Mouse (Mus musculus) right cerebral cortex, postnatal 25 days (tissue): ENCODE measurements around the gene Ccm2l.

Source experiments
- DNase-seq: peaks from one replicate; pipeline ENCODE4 v3.0.0; 2022

Gene Ccm2l

GRCm38 (mm10) chr2:153107046-153107766, 41.5 kb downstream of the Ccm2l start:
- DNase-seq, result no peak

- DNase-seq, result no peak
These were observed 42.0 kb downstream of the Ccm2l start for GRCm38 (mm10) chr2:153107802-153108201.

- peak; percentile 33 for DNase-seq
These were observed 42.8 kb downstream of the Ccm2l start, which contains the start of gene Hck for GRCm38 (mm10) chr2:153108313-153109264. Hck (plus strand) TSS chr2:153108468.

GRCm38 (mm10) chr2:153109596-153109995, 43.8 kb downstream of the Ccm2l start:
- no peak for DNase-seq

- DNase-seq, result no peak
These were observed 45.5 kb downstream of the Ccm2l start for GRCm38 (mm10) chr2:153111298-153111697.

GRCm38 (mm10) chr2:153115679-153116081, 49.9 kb downstream of the Ccm2l start:
- no peak for DNase-seq

GRCm38 (mm10) chr2:153117051-153117486, 51.3 kb downstream of the Ccm2l start:
- no peak for DNase-seq

GRCm38 (mm10) chr2:153119488-153119887, 53.7 kb downstream of the Ccm2l start:
- no peak for DNase-seq

GRCm38 (mm10) chr2:153120126-153120525, 54.4 kb downstream of the Ccm2l start:
- no peak for DNase-seq

GRCm38 (mm10) chr2:153121821-153122615, 56.3 kb downstream of the Ccm2l start:
- no peak for DNase-seq

- DNase-seq, result no peak
These were observed 56.9 kb downstream of the Ccm2l start for GRCm38 (mm10) chr2:153122701-153123100.

GRCm38 (mm10) chr2:153125875-153126274, 60.1 kb downstream of the Ccm2l start:
- DNase-seq, result no peak

GRCm38 (mm10) chr2:153131019-153131418, 65.3 kb downstream of the Ccm2l start:
- no peak for DNase-seq
